Mouse (Mus musculus) embryo, embryonic 10.5 days (tissue): ENCODE measurements around the gene 4930548H24Rik.
"Not testable (repeated sequence)": the region's sequence is repeated elsewhere in the genome, so short reads cannot be mapped to it uniquely, and the experiment has no call there.

Experiments used
- DNase-seq: peaks from one replicate; pipeline ENCODE4 v3.0.0-alpha.2; 2015; ENCODE audit warnings: low spot score

4930548H24Rik gene

DNA sequence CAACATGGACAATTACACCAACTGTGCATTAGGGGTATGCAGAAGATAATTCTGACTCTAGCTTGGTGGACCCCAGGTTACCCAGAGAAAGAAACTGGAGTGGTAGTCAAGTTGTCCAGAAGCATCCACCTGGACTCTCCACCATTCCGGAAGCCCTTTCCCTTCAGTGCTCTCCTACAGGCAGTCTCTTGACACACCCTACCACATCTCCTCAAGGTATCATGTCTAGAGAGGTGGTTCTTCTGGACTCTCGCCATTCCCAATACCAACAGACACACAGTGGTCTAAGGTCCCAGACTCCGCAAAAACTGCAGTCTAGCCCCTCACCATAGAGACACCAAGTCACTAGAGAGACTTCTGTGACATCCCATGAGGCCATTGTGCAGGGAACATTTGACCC lies at the start of gene 4930548H24Rik:
Gene 4930548H24Rik, plus strand, starts transcription at position 301 of the 400 bp plus-strand sequence.
- DNase-seq, result no peak

DNA sequence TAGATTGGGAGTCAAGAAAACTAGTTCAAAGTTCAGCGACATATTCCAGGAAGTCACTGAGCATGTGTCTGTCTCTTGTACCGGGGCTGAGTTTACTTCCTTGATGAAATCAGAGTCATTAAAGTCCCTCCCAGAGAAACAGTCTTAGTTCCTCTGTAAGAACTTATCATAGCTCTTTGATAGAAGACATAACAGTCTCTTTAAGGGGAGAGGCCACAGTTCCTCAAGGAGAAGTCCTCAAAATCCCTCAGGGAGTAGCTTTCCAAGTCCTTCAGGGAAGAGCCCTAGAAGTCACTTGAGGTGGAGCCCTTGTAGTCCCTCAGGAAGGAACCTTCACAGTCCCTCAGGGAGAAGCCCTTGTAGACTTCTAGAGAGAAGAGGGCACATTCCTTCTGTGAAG lies 34.2 kb upstream of the 4930548H24Rik start:
- DNase-seq, result no peak

DNA sequence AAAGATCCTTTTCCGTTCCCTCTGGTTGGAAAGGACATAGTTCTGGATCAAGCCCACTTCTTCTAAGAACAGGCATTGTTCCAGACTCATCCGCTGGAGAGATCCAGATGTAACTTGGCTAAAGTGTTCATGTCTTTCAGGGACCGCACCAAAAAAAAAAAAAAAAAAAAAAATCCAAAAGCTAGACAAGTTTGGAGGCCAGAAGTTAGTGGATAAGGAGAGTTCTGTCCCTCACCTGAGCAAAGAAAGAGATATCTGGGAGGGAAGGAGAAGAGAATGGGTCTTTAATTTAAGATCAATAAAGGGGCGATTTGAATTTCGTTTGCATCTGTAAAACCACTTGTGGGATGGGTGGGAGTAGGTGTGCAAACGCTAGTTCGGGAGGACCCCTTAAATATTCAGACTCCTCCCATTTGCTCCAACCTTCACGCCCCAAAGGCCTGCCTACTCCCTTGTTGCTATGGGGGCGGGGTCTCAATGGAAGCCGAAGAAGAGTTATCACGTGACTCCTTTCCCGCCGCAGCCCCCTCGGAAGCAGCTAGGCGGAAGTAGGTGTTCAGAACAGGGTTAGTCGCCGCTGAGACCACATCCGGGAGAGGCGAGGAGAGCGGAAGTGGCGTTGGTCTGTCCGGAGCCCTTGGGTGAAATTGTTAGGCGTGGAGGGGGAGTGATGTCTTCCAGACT lies 33.5 kb upstream of the 4930548H24Rik start, which contains the start of gene Zfp512:
Gene Zfp512, plus strand, starts transcription at position 554 of the 684 bp plus-strand sequence.
- peak; percentile 99 for DNase-seq

DNA sequence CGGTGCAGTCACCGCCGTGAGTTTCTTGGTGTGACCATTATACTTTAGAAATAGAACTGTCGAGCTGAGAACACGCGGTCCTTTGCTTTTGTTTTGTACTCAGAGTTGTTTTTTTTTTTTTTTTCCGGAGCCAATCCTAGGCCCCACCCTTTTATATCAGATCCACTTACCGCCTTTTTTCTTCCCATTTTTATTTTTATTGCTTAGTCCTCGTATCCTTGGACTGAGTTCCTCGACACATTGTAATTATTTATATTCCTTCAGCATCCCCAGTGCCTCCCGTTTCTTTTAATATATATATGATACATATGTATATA lies 33.0 kb upstream of the 4930548H24Rik start:
- no peak for DNase-seq

DNA sequence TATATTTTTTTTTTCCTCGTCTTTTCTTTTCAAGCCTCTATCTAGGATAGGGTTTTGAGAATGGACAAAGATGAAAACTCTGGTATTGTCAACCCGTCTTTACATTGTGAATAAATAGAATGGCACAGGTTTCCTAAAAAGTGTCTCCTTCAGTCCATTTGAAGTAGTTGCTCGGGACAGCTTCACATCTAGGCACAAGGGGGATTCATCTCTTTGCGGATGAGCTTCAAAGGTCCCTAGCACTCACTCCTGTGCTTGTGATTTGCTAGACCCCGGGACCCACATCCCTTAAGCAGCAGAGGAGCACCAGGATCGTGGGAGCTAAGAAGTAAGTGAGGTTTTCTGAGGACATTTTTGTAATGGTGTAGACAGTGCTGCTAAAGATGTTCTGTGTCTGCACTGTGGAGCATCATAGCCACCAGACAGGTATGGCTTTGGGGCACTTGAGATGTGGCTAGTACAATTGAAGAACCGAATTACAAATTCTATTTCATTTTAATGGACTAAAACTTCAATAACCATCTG lies 32.6 kb upstream of the 4930548H24Rik start:
- DNase-seq, result peak; percentile 24

DNA sequence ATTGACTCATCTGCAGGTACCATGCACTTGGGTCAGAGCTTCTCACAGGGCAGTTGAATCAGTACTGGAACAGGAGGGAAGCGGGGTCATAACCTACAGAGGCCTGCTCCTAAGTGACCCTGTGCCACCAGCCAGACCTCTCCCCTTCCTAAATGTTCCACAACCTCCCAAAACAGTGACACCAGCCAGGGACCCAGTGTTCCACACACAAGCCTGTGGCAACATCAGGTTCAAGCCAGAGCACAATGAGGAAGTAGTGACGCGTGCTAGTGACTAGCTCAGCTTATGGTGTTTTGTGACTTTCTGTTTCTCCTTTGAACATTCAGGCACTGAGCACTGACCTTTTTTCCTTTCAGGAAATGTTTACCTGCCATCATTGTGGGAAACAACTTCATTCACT lies 17.7 kb upstream of the 4930548H24Rik start:
- no peak for DNase-seq

DNA sequence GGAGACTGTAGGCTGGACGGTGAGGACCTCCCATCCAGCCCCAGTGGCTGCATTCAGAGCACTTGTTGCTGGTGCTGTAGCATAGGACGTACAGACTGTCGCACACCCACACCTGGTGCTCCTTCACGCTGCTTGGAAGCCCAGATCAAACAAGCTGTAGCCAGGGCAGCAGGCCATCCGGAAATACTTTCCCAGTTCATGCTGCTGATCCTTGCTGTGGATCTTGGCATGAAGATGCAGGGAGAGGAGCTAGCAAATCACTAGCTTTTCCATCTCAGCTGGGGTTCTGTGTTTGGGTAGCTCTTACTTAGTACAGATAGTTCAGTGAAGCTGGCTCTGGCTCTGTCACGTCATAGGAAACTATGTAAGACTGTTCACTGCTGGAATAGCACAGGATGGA lies 15.8 kb upstream of the 4930548H24Rik start:
- no peak for DNase-seq

DNA sequence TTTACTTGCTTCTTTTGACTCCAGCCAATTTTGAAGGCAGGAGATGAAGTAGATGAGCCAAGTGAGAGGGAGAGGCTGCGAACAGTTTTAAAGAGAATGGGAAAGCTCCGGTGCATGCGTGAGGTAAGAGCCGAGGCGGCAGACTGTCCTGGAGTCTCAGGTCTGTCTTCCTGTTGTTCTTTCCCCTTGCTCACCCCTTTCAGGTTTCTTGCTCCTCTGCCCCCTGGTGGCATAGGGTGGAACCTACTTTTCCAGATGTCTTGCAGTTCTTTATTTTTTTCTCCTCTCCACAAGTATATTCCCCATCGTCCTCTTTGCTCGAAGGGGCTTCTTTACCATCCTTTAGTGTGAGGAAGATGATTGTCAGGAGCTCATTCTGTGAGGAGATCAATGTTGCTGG lies 15.2 kb upstream of the 4930548H24Rik start:
- DNase-seq, result peak; percentile 65

DNA sequence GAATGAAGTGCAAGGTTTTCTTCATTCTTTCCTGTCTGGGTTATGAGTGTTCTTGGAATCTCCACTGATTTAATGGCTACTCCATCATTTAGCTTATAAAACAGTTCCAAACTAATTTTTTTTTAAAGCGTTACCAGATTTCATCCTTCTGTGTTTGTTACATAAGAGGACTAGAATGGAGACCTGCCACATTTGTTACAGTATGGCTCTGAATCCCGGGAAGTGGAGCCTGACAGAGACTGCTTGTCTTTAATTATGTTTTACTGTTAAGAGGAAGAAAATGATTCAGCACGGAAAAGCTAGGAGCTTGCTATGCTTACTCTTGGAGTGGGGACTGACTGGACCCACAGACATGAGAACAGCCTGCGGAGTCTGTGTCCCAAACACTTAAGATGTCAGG lies 5.0 kb upstream of the 4930548H24Rik start:
- DNase-seq, result no peak

DNA sequence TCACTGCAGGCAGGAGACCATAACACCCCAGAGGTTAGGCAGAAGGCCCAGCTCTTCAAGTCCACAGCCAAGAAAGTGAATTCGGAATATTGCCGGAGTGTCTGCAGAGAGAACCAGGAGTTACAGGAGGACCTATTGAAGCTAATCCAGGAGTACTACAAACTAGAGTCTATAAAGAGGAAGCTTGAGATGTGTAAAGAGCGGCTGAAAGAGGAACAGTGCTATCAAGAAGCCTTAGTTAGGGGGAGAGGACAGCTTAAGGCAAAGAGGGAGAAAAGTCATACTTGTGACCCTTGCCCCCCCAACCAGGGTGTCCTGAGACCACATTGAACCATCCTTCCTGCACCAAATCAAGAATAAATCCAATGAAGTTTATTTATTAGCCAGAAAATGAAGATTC lies 2.3 kb downstream of the 4930548H24Rik start:
- no peak for DNase-seq

DNA sequence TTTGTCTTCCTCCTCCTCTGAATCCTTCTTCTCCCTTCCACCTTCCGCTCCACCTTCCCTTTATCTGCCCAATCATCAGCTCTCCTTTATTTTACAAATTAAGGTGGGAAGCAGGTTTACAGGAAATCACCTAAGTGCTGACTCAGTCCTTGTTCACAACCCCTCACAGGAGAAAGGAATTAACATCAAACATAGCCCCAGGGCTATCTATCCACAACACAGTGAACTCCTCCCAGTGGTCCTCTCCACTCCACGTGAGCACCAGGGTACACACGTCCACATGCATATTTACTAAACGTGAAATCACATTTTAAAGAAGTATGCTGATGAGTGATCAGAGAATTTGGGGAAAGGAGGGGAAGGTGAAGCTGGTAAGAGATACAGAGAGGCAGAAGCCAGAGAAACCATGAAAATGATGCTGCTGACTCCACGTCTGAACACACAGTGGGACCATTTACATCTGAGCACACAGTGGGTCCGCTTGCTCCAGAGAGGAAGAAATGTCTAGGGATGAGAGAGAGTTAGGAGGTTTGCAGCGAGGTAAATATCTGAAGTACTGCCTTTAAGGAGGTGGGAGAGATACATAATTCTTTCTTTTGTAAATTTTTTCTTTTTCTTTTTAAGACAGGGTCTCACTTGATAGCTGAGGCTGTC lies 3.7 kb downstream of the 4930548H24Rik start:
- no peak for DNase-seq

DNA sequence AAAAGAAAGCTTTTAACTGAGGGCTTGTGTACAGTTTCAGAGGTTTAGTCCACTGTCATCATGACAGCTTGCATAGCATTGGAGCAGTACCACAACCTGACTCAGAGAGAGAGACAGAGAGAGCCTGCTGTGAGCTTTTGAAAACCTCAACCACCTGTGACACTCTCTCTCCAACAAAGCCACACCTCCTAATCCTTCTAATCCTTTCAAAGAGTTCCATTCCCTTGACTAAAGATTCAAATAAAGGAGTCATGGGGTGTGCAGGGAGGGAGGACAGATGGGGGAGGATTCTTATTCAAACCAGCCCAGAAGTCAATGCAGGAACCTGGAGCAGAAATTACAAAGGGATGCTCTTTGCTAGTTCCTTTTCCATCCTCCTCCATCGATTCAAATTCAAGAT lies 6.5 kb downstream of the 4930548H24Rik start:
- DNase-seq, result no peak

DNA sequence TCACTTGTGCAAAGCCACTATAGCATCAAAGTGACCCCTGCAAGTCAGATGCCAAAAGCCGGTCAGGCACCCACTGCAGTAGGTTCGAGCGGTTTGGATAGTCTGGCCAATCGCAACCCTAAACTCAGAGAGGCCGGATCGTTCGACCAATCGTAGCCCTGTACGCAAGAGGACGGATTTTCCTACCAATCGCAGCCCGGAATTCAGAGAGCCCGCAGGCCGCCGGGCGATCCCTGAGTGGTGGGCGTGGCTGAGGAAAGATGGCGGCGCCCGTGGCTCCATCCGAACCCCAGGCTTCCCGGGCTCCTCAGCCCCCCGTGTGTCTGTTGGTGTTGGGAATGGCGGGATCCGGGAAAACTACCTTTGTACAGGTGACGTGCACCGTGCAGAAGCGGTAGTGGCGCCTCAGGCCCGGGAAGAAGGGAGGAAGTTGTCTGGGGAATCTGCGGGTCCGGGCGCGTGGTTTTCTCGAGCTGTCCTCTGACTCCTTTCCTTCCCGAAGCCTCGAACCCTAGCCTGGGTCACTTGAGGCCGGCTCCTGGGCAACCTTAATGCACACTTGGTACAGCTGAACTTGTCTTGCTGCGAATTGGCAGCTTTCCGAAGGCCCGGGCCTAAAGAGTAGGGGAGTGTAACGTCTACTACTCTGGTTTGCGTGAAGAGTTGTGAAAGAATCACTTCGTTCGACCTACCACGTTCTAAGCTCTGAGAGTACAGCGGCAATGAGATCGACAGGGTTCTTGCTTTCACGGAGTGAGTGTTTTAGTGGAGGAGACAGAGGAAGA lies 9.2 kb downstream of the 4930548H24Rik start, which contains the start of gene Gpn1:
Gene Gpn1, plus strand, starts transcription at position 229 of the 785 bp plus-strand sequence.
- peak; percentile 97 for DNase-seq

DNA sequence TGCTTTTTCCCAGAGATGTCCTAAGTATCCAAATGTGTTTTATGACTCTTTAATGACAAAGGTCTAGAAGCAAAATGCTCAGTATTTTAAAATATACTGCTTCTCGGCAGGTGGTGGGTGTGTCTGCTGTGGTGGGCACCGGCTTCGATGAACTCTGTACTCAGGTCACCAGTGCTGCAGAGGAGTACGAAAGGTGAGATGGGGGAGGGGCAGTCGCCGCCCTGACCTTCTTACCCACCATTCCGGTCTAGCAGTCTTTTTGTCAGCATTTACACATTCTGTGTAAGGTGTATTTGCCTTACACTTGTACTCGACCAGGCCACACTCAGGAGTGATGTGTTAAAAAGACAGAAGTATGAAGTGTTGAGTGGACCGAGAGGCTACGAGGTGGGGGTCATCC lies 19.3 kb downstream of the 4930548H24Rik start:
- DNase-seq, result no peak

DNA sequence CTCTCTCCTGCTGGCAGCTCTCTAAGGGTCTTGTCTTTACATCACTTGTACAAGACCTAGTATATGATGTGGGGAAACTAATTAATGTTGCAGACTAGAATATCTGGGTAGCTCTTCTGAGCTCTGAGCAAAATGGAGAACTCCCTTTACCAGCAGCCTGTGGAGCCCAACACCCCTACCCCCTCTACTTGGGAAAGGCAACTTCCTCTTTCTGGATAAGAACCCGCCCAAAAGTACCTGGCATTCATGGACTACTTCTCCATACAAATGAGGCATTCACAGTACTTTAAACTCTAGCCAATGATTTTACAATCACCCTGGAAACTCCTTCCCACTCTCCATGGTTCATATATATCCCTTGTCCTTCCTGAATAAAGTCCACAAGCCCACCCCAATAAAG lies 26.9 kb downstream of the 4930548H24Rik start:
- DNase-seq, result no peak

DNA sequence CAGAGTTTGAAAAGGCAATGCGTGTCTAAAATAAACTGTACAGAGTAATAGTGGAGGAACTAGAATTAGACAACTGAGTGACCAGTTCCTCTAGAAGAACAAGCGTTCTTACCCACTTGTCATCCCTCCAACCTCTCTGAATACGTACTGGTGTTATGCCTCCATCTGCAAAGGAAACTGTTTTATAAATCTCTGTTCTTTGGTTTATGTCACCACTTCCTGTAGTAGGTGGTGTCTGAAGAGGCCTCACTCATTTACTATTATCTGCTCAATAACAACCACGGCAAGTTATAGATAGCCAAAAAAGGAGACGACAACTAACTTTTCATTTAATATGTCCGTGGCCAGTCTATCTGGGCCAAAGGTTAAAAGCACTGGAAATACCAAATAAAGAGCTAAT lies 35.0 kb downstream of the 4930548H24Rik start:
- no peak for DNase-seq

DNA sequence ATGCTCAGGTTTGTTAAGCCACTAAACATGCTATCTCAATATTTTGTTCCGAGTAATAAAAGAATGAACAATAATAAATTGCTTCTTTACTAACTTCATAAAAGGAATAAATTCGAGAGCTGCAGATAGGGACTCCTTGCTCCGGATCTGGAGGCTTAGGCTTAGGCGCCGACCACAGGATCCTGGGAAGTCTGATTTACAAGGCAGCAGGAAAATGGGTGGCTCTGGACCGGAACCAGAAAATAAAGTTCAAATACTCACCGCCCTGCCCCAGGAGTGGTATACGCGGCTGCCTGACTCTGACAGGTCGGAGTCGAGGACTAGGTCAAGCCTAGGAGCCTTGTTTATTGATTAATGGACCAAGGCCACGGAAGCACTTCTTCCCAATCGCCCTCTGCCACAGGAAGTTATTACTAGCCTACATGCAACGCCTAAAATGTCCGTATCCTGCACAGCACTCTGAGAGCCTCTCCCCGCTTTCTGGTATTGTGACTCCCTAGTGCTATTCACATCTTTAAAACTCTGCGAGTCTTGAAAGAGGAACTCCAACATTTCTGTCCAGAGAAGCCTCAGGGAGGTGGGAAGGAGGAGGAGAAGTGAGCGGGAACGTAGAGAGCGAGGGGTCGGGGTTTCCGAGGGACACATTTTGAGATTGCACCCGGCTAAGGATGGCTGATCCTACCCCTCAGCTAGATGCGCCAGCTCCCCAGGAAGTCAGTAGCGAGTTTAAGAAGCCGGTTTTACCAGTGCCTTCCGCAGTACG lies 41.0 kb downstream of the 4930548H24Rik start, which contains the start of gene Slc4a1ap:
Gene Slc4a1ap, plus strand, starts transcription at position 642 of the 763 bp plus-strand sequence.
- peak; percentile 88 for DNase-seq

DNA sequence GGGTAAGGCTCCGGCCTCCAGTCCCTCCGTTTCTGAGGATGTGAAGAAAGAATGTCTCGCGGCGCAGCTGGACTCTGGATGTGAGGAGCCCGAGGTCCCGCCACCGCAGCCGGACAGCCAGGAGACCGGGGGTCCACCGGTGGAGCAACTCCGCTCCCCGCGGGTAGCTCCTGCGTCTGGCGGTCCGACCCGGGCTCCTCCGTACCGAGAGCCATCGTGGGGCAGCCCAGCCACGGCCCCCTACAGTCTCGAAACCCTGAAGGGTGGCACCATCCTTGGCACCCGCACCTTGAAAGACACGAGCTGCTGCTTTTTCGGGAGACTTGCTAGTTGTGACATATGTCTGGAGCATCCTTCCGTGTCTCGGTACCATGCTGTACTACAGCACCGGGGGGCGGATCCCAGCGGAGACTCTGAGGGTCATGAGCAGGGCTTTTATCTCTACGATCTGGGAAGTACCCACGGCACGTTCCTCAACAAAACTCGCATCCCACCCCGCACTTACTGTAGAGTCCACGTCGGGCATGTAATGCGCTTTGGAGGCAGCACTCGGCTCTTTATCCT lies 41.7 kb downstream of the 4930548H24Rik start:
- peak; percentile 5 for DNase-seq

DNA sequence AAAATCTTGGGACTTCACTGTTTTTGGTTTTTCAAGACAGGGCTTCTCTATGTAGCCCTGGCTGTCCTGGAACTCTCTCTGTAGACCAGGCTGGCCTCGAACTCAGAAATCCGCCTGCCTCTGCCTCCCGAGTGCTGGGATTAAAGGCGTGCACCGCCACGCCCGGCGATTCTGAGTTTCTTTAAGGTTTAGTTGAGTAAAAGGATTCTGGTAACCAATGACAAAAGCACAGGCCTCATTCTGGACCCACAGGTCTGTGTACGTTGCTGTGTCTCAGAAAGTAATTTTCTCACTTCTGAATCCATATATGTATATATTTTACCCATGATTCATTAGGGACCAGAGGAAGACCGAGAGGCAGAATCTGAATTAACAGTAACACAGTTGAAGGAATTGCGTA lies 42.2 kb downstream of the 4930548H24Rik start, which contains the start of gene Supt7l:
Gene Supt7l, minus strand, starts transcription at position 101 of the 400 bp plus-strand sequence.
- not testable (repeated sequence) for DNase-seq

DNA sequence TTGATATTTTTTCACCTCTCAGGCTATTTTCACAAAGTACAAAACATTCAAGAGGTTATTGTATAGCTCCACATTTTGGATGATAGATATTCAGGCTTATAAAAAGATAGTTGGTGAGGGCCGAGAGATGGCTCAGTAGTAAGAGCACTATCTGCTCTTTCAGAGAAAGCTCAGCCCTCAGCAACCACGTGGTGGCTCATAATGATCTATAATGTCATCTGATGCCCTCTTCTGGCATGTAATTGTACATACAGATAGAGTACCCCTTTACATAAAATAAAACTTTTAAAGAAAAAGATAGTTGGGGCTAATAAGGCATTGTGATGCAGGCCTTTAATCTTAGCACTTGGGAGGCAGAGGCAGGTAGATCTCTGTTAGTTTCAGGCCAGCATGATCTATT lies 43.0 kb downstream of the 4930548H24Rik start:
- DNase-seq, result no peak

DNA sequence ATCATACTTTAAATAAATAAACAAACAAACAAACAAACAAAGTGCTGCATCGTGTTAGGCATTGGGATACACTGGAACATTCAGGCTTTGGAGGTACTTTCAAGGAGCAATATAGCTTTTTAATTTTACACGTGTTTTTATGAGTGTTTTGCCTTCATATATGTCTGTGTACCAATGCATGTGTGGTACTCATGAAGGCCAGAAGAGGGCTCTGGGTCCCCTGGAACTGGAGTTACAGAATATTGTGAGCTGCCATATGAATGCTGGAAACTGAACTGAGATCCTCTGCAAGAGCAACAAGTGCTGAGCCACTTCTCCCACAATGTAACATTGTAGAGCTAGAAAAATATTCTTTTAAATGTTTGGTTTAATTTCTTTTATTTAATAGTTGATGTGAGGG lies 49.7 kb downstream of the 4930548H24Rik start:
- DNase-seq, result peak; percentile 7
